ENCODE assay signal across 14 mouse cellular contexts in the genomic region with DNA sequence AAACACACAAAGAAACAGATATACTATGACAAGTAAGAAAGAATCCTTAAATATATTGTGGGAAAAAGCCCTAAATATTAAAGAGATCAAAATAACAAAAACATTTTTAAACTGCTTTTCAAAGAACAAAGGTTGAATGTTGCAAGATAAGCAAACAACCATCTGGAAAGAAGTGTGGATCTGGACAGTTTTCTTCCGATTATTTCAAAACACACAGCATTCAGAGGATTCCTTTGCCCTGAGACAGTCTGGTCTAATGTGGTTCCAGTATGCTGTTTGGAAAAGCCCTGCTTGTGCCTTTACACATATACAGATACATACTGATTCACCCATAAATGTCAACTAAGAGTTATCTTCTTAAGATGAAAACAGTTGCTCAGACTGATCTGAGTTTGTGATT.
"Had no signal": no experiment of that assay in that cellular context is flagged by ENCODE, and none has a peak within 500 bp of the region (broad histone marks: within the 10 kb centered on the region; RNA-seq: fewer than 3 reads in every experiment).

No protein-coding gene starts in this region.

- H3K9me3 ChIP-seq: limb, embryonic 10.5 days; liver, embryonic 13.5 days; megakaryocyte, embryonic 14.5 days; midbrain, embryonic 15.5 days; neural tube, embryonic 13.5 days; stomach, embryonic 15.5 days had no signal

- H3K4me2 ChIP-seq: liver, embryonic 13.5 days; midbrain, embryonic 11.5 days; midbrain, embryonic 15.5 days; neural tube, embryonic 13.5 days; stomach, embryonic 15.5 days had no signal

- ATAC-seq: liver, postnatal 0 days; midbrain, embryonic 15.5 days had no signal

- H3K4me1 ChIP-seq: limb, embryonic 10.5 days; liver, embryonic 13.5 days; megakaryocyte, embryonic 14.5 days; midbrain, embryonic 15.5 days; neural tube, embryonic 13.5 days; stomach, embryonic 15.5 days had no signal

- H3K36me3 ChIP-seq: limb, embryonic 10.5 days; liver, embryonic 13.5 days; midbrain, embryonic 15.5 days; neural tube, embryonic 13.5 days; stomach, embryonic 15.5 days had no signal

- H3K27me3 ChIP-seq: liver, embryonic 13.5 days; megakaryocyte, embryonic 14.5 days; midbrain, embryonic 15.5 days; neural tube, embryonic 13.5 days; stomach, embryonic 15.5 days had no signal

- DNase-seq: kidney, adult 18-20 months; kidney, postnatal 25 days; liver, embryonic 13.5 days; liver, postnatal 0 days; right cerebral cortex, postnatal 14 days; thymus, postnatal 36 days had no signal

- H3K4me3 ChIP-seq: left cerebral cortex, adult 2 months; limb, embryonic 10.5 days; liver, embryonic 13.5 days; megakaryocyte, embryonic 14.5 days; midbrain, embryonic 15.5 days; neural tube, embryonic 13.5 days; stomach, embryonic 15.5 days had no signal

- H3K9ac ChIP-seq: liver, embryonic 13.5 days; liver, postnatal 0 days; midbrain, embryonic 15.5 days; neural tube, embryonic 13.5 days; stomach, embryonic 15.5 days had no signal

- H3K27ac ChIP-seq: left cerebral cortex, adult 2 months; limb, embryonic 10.5 days; liver, embryonic 13.5 days; macrophage; midbrain, embryonic 15.5 days; neural tube, embryonic 13.5 days; stomach, embryonic 15.5 days had no signal
